Mouse (Mus musculus) E14TG2a.4 (cell line): ENCODE data around the gene Lenep.

ENCODE experiments used
- CTCF ChIP-seq: conservative IDR thresholded peaks from 2 replicates; pipeline ENCODE4 v1.5.1; 2014; ENCODE audit warnings: low read length
- POU5F1 ChIP-seq: IDR thresholded peaks from 2 replicates; pipeline ENCODE4 v1.6.1; 2014; ENCODE audit warnings: low read length, borderline replicate concordance

GRCm38 (mm10) chr3:89380291-89380690 lies 22.3 kb downstream of the Lenep start:
- TF ChIP-seq CTCF: no peak
- TF ChIP-seq POU5F1: no peak
